Mouse (Mus musculus) hindbrain, embryonic 13.5 days (tissue): ENCODE data around the gene Rph3al. TPM values are rescaled to one million over a fixed set of nuclear protein-coding genes. Genes with fewer than 3 reads are reported as not detected.

Source experiments
- ATAC-seq: fragments of 200-750 bp; cut with Nextera tagmentation; 2 replicates; pipeline ENCODE4 v1.8.0; 2017; ENCODE audit warnings: moderate TSS enrichment; ENCODE audit not compliant: low FRiP score
- H3K27ac ChIP-seq: fragments of 300-500 bp; sonication (generic); 2 replicates; pipeline ENCODE4 v1.5.1; 2015; ENCODE audit warnings: inconsistent platforms, mild to moderate bottlenecking, moderate library complexity
- H3K27me3 ChIP-seq: fragments of 300-500 bp; sonication (generic); 2 replicates; pipeline ENCODE4 v1.6.1; 2015; ENCODE audit warnings: mild to moderate bottlenecking, inconsistent platforms
- H3K36me3 ChIP-seq: fragments of 300-500 bp; sonication (generic); 2 replicates; pipeline ENCODE4 v1.6.1; 2015; ENCODE audit warnings: mild to moderate bottlenecking, inconsistent platforms
- H3K4me1 ChIP-seq: fragments of 300-500 bp; sonication (generic); replicated peaks from 2 replicates; pipeline ENCODE4 v1.6.1; 2015; ENCODE audit warnings: inconsistent platforms
- H3K4me2 ChIP-seq: fragments of 300-500 bp; sonication (generic); 2 replicates; pipeline ENCODE4 v1.6.1; 2015; ENCODE audit warnings: inconsistent platforms, mild to moderate bottlenecking, moderate library complexity
- H3K4me3 ChIP-seq: fragments of 300-500 bp; sonication (generic); 2 replicates; pipeline ENCODE4 v1.5.1; 2015; ENCODE audit warnings: mild to moderate bottlenecking, inconsistent platforms
- H3K9ac ChIP-seq: fragments of 300-500 bp; sonication (generic); 2 replicates; pipeline ENCODE4 v1.6.1; 2015; ENCODE audit warnings: mild to moderate bottlenecking, inconsistent platforms
- H3K9me3 ChIP-seq: fragments of 300-500 bp; sonication (generic); 2 replicates; pipeline ENCODE4 v1.6.1; 2016; ENCODE audit warnings: inconsistent platforms
- WGBS: fragments of 180-500 bp; shearing (Covaris S2); methylation state at CpG from one replicate; pipeline ENCODE4 v1.1.7; 2015; 5-methylcytosine and 5-hydroxymethylcytosine counted together
- polyA plus RNA-seq: library from polyadenylated mRNA; unstranded; fragments of >200 nt; fragmentation: Nextera tagmentation; extraction: Ambion mirVana; gene quantifications from 2 replicates; pipeline ENCODE4 v1.2.1, GENCODE M21; 2015

Gene Rph3al
- polyA plus RNA-seq, 1 experiment from 2014 or later: 2.5 TPM

GRCm38 (mm10) chr11:75901339-75901738 is 36.9 kb downstream of the Rph3al start:
- Histone ChIP-seq H3K9me3 (0 out of 2 replicates have a peak, but pooled peaks cover 3% of the 10 kb centered on the region), H3K4me3 (no peak overlapping the region), H3K27ac (peak overlapping the region; percentile 23; the same call in 1 of the 2 replicates), H3K27me3 (peaks cover 9% of the 10 kb centered on the region; the same call in 1 of the 2 replicates), H3K4me2 (no peak overlapping the region), H3K4me1 (peaks cover 42% of the 10 kb centered on the region), H3K36me3 (no peaks in the 10 kb centered on the region), H3K9ac (no peak overlapping the region)
- WGBS: 46% methylated on average over 6 of the region's 6 CpGs
- no peak for ATAC-seq

- H3K4me2 ChIP-seq: no peak overlapping the region
- H3K4me3 ChIP-seq: no peak overlapping the region
- H3K27me3 ChIP-seq: 0 out of 2 replicates have a peak, but pooled peaks cover 4% of the 10 kb centered on the region
- peaks cover 44% of the 10 kb centered on the region for H3K4me1 ChIP-seq
- H3K36me3 ChIP-seq: no peaks in the 10 kb centered on the region
- H3K9me3 ChIP-seq: 0 out of 2 replicates have a peak, but pooled peaks cover 3% of the 10 kb centered on the region
- 42% methylated on average over 9 of the region's 9 CpGs for WGBS
- no peak overlapping the region for H3K9ac ChIP-seq
- ATAC-seq: no peak
- H3K27ac ChIP-seq: peak overlapping the region; percentile 25; the same call in 1 of the 2 replicates
Observed at GRCm38 (mm10) chr11:75899676-75900075, 38.6 kb downstream of the Rph3al start.

- Histone ChIP-seq H3K4me3 (no peak overlapping the region), H3K4me1 (peaks cover 49% of the 10 kb centered on the region), H3K9me3 (0 out of 2 replicates have a peak, but pooled peaks cover 3% of the 10 kb centered on the region), H3K27me3 (0 out of 2 replicates have a peak, but pooled peaks cover 4% of the 10 kb centered on the region), H3K9ac (no peak overlapping the region), H3K4me2 (no peak overlapping the region), H3K36me3 (no peaks in the 10 kb centered on the region), H3K27ac (no peak overlapping the region)
- ATAC-seq: no peak
- WGBS: 93% methylated on average over 9 of the region's 9 CpGs
Observed at GRCm38 (mm10) chr11:75898532-75898931, 39.7 kb downstream of the Rph3al start.

GRCm38 (mm10) chr11:75894791-75895420 is 43.3 kb downstream of the Rph3al start:
- Histone ChIP-seq H3K9me3 (no peaks in the 10 kb centered on the region), H3K27me3 (no peaks in the 10 kb centered on the region), H3K27ac (peak overlapping the region; percentile 52; the same call in 1 of the 2 replicates), H3K4me3 (no peak overlapping the region), H3K36me3 (no peaks in the 10 kb centered on the region), H3K4me1 (peaks cover 34% of the 10 kb centered on the region), H3K9ac (no peak overlapping the region), H3K4me2 (no peak overlapping the region)
- 0 out of 2 replicates have a peak, but pooled peaks have one; percentile 25 for ATAC-seq
- WGBS: 65% methylated on average over 12 of the region's 12 CpGs

GRCm38 (mm10) chr11:75893956-75894355 is 44.3 kb downstream of the Rph3al start:
- no peak overlapping the region for H3K4me2 ChIP-seq
- H3K4me3 ChIP-seq: no peak overlapping the region
- H3K9me3 ChIP-seq: no peaks in the 10 kb centered on the region
- 58% methylated on average over 2 of the region's 2 CpGs for WGBS
- H3K9ac ChIP-seq: no peak overlapping the region
- peaks cover 29% of the 10 kb centered on the region for H3K4me1 ChIP-seq
- H3K36me3 ChIP-seq: no peaks in the 10 kb centered on the region
- no peaks in the 10 kb centered on the region for H3K27me3 ChIP-seq
- no peak overlapping the region for H3K27ac ChIP-seq
- no peak for ATAC-seq

GRCm38 (mm10) chr11:75887349-75887748 is 50.9 kb downstream of the Rph3al start:
- Histone ChIP-seq H3K4me2 (no peak overlapping the region), H3K9me3 (no peaks in the 10 kb centered on the region), H3K9ac (no peak overlapping the region), H3K36me3 (no peaks in the 10 kb centered on the region), H3K27me3 (no peaks in the 10 kb centered on the region), H3K27ac (no peak overlapping the region), H3K4me3 (no peak overlapping the region), H3K4me1 (peaks cover 13% of the 10 kb centered on the region; the same call in 1 of the 2 replicates)
- ATAC-seq: no peak
- 79% methylated on average over 3 of the region's 3 CpGs for WGBS

- 95% methylated on average over 3 of the region's 3 CpGs for WGBS
- H3K9ac ChIP-seq: no peak overlapping the region
- peaks cover 15% of the 10 kb centered on the region for H3K4me1 ChIP-seq
- H3K36me3 ChIP-seq: no peaks in the 10 kb centered on the region
- H3K27ac ChIP-seq: no peak overlapping the region
- H3K4me3 ChIP-seq: no peak overlapping the region
- H3K27me3 ChIP-seq: no peaks in the 10 kb centered on the region
- H3K9me3 ChIP-seq: no peaks in the 10 kb centered on the region
- no peak overlapping the region for H3K4me2 ChIP-seq
- ATAC-seq: no peak
Observed at GRCm38 (mm10) chr11:75881234-75881633, 57.0 kb downstream of the Rph3al start.

- H3K4me3 ChIP-seq: no peak overlapping the region
- no peak overlapping the region for H3K4me2 ChIP-seq
- H3K36me3 ChIP-seq: no peaks in the 10 kb centered on the region
- no peak overlapping the region for H3K27ac ChIP-seq
- H3K9me3 ChIP-seq: no peaks in the 10 kb centered on the region
- no peak overlapping the region for H3K9ac ChIP-seq
- ATAC-seq: no peak
- 67% methylated on average over 8 of the region's 8 CpGs for WGBS
- H3K4me1 ChIP-seq: peaks cover 23% of the 10 kb centered on the region
- no peaks in the 10 kb centered on the region for H3K27me3 ChIP-seq
Observed at GRCm38 (mm10) chr11:75880064-75880463, 58.2 kb downstream of the Rph3al start.

GRCm38 (mm10) chr11:75878460-75878859 is 59.8 kb downstream of the Rph3al start:
- WGBS: 88% methylated on average over 8 of the region's 8 CpGs
- Histone ChIP-seq H3K9me3 (no peaks in the 10 kb centered on the region), H3K27ac (no peak overlapping the region), H3K4me2 (no peak overlapping the region), H3K9ac (no peak overlapping the region), H3K4me3 (no peak overlapping the region), H3K4me1 (peaks cover 23% of the 10 kb centered on the region), H3K27me3 (no peaks in the 10 kb centered on the region), H3K36me3 (no peaks in the 10 kb centered on the region)
- no peak for ATAC-seq

- WGBS: 49% methylated on average over 15 of the region's 15 CpGs
Observed at GRCm38 (mm10) chr11:75876043-75876780, 62.0 kb downstream of the Rph3al start.

GRCm38 (mm10) chr11:75871688-75872087 is 66.5 kb downstream of the Rph3al start:
- no peak overlapping the region for H3K27ac ChIP-seq
- H3K36me3 ChIP-seq: no peaks in the 10 kb centered on the region
- peaks cover 35% of the 10 kb centered on the region for H3K4me1 ChIP-seq
- ATAC-seq: no peak
- no peak overlapping the region for H3K4me3 ChIP-seq
- no peak overlapping the region for H3K9ac ChIP-seq
- WGBS: 94% methylated on average over 1 of the region's 1 CpGs
- no peak overlapping the region for H3K4me2 ChIP-seq
- no peaks in the 10 kb centered on the region for H3K27me3 ChIP-seq
- H3K9me3 ChIP-seq: no peaks in the 10 kb centered on the region

More at GRCm38 (mm10) chr11:75876043-75876780, 62.0 kb downstream of the Rph3al start:
- Histone ChIP-seq H3K9ac (no peak overlapping the region), H3K27me3 (no peaks in the 10 kb centered on the region), H3K4me2 (no peak overlapping the region), H3K36me3 (no peaks in the 10 kb centered on the region), H3K4me1 (peaks cover 23% of the 10 kb centered on the region), H3K27ac (no peak overlapping the region), H3K9me3 (no peaks in the 10 kb centered on the region), H3K4me3 (no peak overlapping the region)
- no peak for ATAC-seq

- peak overlapping the region; percentile 58; the same call in 1 of the 2 replicates for H3K27ac ChIP-seq
- no peak overlapping the region for H3K9ac ChIP-seq
- ATAC-seq: no peak
Observed at GRCm38 (mm10) chr11:75870947-75871346, 67.3 kb downstream of the Rph3al start.

More at GRCm38 (mm10) chr11:75870947-75871346, 67.3 kb downstream of the Rph3al start:
- H3K4me2 ChIP-seq: no peak overlapping the region
- H3K4me3 ChIP-seq: no peak overlapping the region
- H3K36me3 ChIP-seq: no peaks in the 10 kb centered on the region
- 57% methylated on average over 4 of the region's 4 CpGs for WGBS
- H3K4me1 ChIP-seq: peaks cover 33% of the 10 kb centered on the region
- H3K9me3 ChIP-seq: no peaks in the 10 kb centered on the region
- H3K27me3 ChIP-seq: no peaks in the 10 kb centered on the region
